Mouse (Mus musculus) neural tube, embryonic 13.5 days (tissue): ENCODE measurements around the gene 2310079G19Rik. TPM values are rescaled to one million over a fixed set of nuclear protein-coding genes. Genes with fewer than 3 reads are reported as not detected.

ENCODE experiments used
- ATAC-seq: fragments of 200-750 bp; cut with Nextera tagmentation; 2 replicates; pipeline ENCODE4 v1.8.0; 2017; ENCODE audit warnings: low read depth, mild to moderate bottlenecking, moderate TSS enrichment, moderate library complexity
- H3K27ac ChIP-seq: fragments of 300-500 bp; sonication (generic); replicated peaks from 2 replicates; pipeline ENCODE4 v1.5.1; 2015; ENCODE audit warnings: moderate library complexity, mild to moderate bottlenecking, inconsistent platforms
- H3K27me3 ChIP-seq: fragments of 300-500 bp; sonication (generic); 2 replicates; pipeline ENCODE4 v1.6.1; 2015; ENCODE audit warnings: mild to moderate bottlenecking, inconsistent platforms
- H3K36me3 ChIP-seq: fragments of 300-500 bp; sonication (generic); 2 replicates; pipeline ENCODE4 v1.6.1; 2015; ENCODE audit warnings: mild to moderate bottlenecking, inconsistent platforms
- H3K4me1 ChIP-seq: fragments of 300-500 bp; sonication (generic); replicated peaks from 2 replicates; pipeline ENCODE4 v1.6.1; 2015; ENCODE audit warnings: inconsistent platforms
- H3K4me2 ChIP-seq: fragments of 300-500 bp; sonication (generic); 2 replicates; pipeline ENCODE4 v1.6.1; 2015; ENCODE audit warnings: inconsistent platforms, mild to moderate bottlenecking, moderate library complexity
- H3K4me3 ChIP-seq: fragments of 300-500 bp; sonication (generic); 2 replicates; pipeline ENCODE4 v1.5.1; 2015; ENCODE audit warnings: mild to moderate bottlenecking, inconsistent platforms
- H3K9ac ChIP-seq: fragments of 300-500 bp; sonication (generic); 2 replicates; pipeline ENCODE4 v1.6.1; 2015; ENCODE audit warnings: moderate library complexity, mild to moderate bottlenecking, inconsistent platforms
- H3K9me3 ChIP-seq: fragments of 300-500 bp; sonication (generic); 2 replicates; pipeline ENCODE4 v1.6.1; 2016; ENCODE audit warnings: inconsistent platforms
- WGBS: fragments of 180-500 bp; shearing (Covaris S2); methylation state at CpG from one replicate; pipeline ENCODE4 v1.1.7; 2015; 5-methylcytosine and 5-hydroxymethylcytosine counted together
- polyA plus RNA-seq: library from polyadenylated mRNA; unstranded; fragments of >200 nt; fragmentation: Nextera tagmentation; extraction: Ambion mirVana; gene quantifications from 2 replicates; pipeline ENCODE4 v1.2.1, GENCODE M21; 2015

Gene 2310079G19Rik
- polyA plus RNA-seq, 1 experiment from 2014 or later, result not detected

- H3K27ac ChIP-seq, result no peak overlapping the region
- no peaks in the 10 kb centered on the region for H3K9me3 ChIP-seq
- WGBS, result 85% methylated on average over 6 of the region's 6 CpGs
- no peak for ATAC-seq
- H3K4me2 ChIP-seq, result no peak overlapping the region
- no peaks in the 10 kb centered on the region for H3K36me3 ChIP-seq
- H3K4me1 ChIP-seq, result peaks cover 12% of the 10 kb centered on the region
- H3K27me3 ChIP-seq, result no peaks in the 10 kb centered on the region
- H3K9ac ChIP-seq, result no peak overlapping the region
- no peak overlapping the region for H3K4me3 ChIP-seq
Observed at GRCm38 (mm10) chr16:88604570-88604969, 22.9 kb downstream of the 2310079G19Rik start.

GRCm38 (mm10) chr16:88602464-88602863, 25.0 kb downstream of the 2310079G19Rik start:
- peaks cover 13% of the 10 kb centered on the region for H3K4me1 ChIP-seq
- H3K27ac ChIP-seq, result no peak overlapping the region
- no peaks in the 10 kb centered on the region for H3K9me3 ChIP-seq
- ATAC-seq, result no peak
- H3K4me2 ChIP-seq, result no peak overlapping the region
- no peaks in the 10 kb centered on the region for H3K36me3 ChIP-seq
- 68% methylated on average over 1 of the region's 1 CpGs for WGBS
- H3K9ac ChIP-seq, result no peak overlapping the region
- H3K4me3 ChIP-seq, result no peak overlapping the region
- no peaks in the 10 kb centered on the region for H3K27me3 ChIP-seq

GRCm38 (mm10) chr16:88600303-88600702, 27.2 kb downstream of the 2310079G19Rik start:
- Histone ChIP-seq H3K4me1 (peaks cover 13% of the 10 kb centered on the region), H3K4me3 (no peak overlapping the region), H3K4me2 (peak overlapping the region; percentile 40), H3K9ac (no peak overlapping the region), H3K27me3 (no peaks in the 10 kb centered on the region), H3K27ac (no peak overlapping the region), H3K9me3 (no peaks in the 10 kb centered on the region), H3K36me3 (no peaks in the 10 kb centered on the region)
- ATAC-seq, result no peak
- WGBS, result 51% methylated on average over 8 of the region's 8 CpGs

- 16% methylated on average over 16 of the region's 16 CpGs for WGBS
- Histone ChIP-seq H3K27me3 (no peaks in the 10 kb centered on the region), H3K4me2 (peak overlapping the region; percentile 40), H3K36me3 (no peaks in the 10 kb centered on the region), H3K4me1 (peaks cover 13% of the 10 kb centered on the region), H3K9ac (no peak overlapping the region; the same call in 1 of the 2 replicates), H3K4me3 (no peak overlapping the region), H3K27ac (0 out of 2 replicates have a peak overlapping the region, but pooled peaks have one; percentile 33), H3K9me3 (no peaks in the 10 kb centered on the region)
- peak; percentile 79 for ATAC-seq
Observed at GRCm38 (mm10) chr16:88599504-88600237, 27.8 kb downstream of the 2310079G19Rik start.

- ATAC-seq, result no peak
- Histone ChIP-seq H3K9me3 (no peaks in the 10 kb centered on the region), H3K27me3 (no peaks in the 10 kb centered on the region), H3K9ac (no peak overlapping the region), H3K4me3 (no peak overlapping the region), H3K27ac (no peak overlapping the region), H3K4me2 (no peak overlapping the region), H3K36me3 (no peaks in the 10 kb centered on the region), H3K4me1 (no peaks in the 10 kb centered on the region)
Observed at GRCm38 (mm10) chr16:88592758-88593157, 34.7 kb downstream of the 2310079G19Rik start.

GRCm38 (mm10) chr16:88583338-88583737, 44.1 kb downstream of the 2310079G19Rik start:
- WGBS, result 88% methylated on average over 9 of the region's 9 CpGs
- ATAC-seq, result no peak
- no peak overlapping the region for H3K27ac ChIP-seq
- H3K4me1 ChIP-seq, result no peaks in the 10 kb centered on the region
- H3K9me3 ChIP-seq, result no peaks in the 10 kb centered on the region
- no peak overlapping the region for H3K9ac ChIP-seq
- no peak overlapping the region for H3K4me2 ChIP-seq
- no peak overlapping the region for H3K4me3 ChIP-seq
- H3K27me3 ChIP-seq, result no peaks in the 10 kb centered on the region
- no peaks in the 10 kb centered on the region for H3K36me3 ChIP-seq

Other genes starting within 250 kb of the 2310079G19Rik start
- not detected in 2 replicates for gene Cldn17, start 120.7 kb downstream of the 2310079G19Rik start, polyA plus RNA-seq
- gene Cldn8, start 64.5 kb downstream of the 2310079G19Rik start, polyA plus RNA-seq, result 0.44 TPM in 1 of 2 replicates, not detected in the other
- gene Krtap24-1, start 15.4 kb downstream of the 2310079G19Rik start, polyA plus RNA-seq, result not detected in 2 replicates
- gene Krtap26-1, start 20.1 kb upstream of the 2310079G19Rik start, polyA plus RNA-seq, result not detected in 2 replicates
- gene Krtap27-1, start 44.0 kb upstream of the 2310079G19Rik start, polyA plus RNA-seq, result not detected in 2 replicates
- gene 2310061N02Rik, start 80.3 kb upstream of the 2310079G19Rik start, polyA plus RNA-seq, result not detected in 2 replicates
- gene Krtap13-1, start 101.2 kb upstream of the 2310079G19Rik start, polyA plus RNA-seq, result not detected in 2 replicates
- gene Krtap13, start 124.0 kb upstream of the 2310079G19Rik start, polyA plus RNA-seq, result not detected in 2 replicates
- gene 2310034C09Rik, start 131.2 kb upstream of the 2310079G19Rik start, polyA plus RNA-seq, result not detected in 2 replicates
- not detected in 2 replicates for gene 2310057N15Rik, start 146.5 kb upstream of the 2310079G19Rik start, polyA plus RNA-seq
- not detected in 2 replicates for gene Gm5965, start 150.2 kb upstream of the 2310079G19Rik start, polyA plus RNA-seq
- not detected in 2 replicates for gene Gm20741, start 184.6 kb upstream of the 2310079G19Rik start, polyA plus RNA-seq
- gene Krtap15, start 192.5 kb upstream of the 2310079G19Rik start, polyA plus RNA-seq, result not detected in 2 replicates
- not detected in 2 replicates for gene Krtap14, start 198.5 kb upstream of the 2310079G19Rik start, polyA plus RNA-seq
- not detected in 2 replicates for gene Krtap19-1, start 241.7 kb upstream of the 2310079G19Rik start, polyA plus RNA-seq
- gene Krtap19-2, start 246.6 kb upstream of the 2310079G19Rik start, polyA plus RNA-seq, result not detected in 2 replicates